Mouse (Mus musculus) forebrain, embryonic 14.5 days (tissue): ENCODE measurements around the gene Olfr1048. TPM values are rescaled to one million over a fixed set of nuclear protein-coding genes. Genes with fewer than 3 reads are reported as not detected.
"Not testable (repeated sequence)": the region's sequence is repeated elsewhere in the genome, so short reads cannot be mapped to it uniquely, and the experiment has no call there.

Experiments used
- ATAC-seq: fragments of 200-750 bp; cut with Nextera tagmentation; 2 replicates; pipeline ENCODE4 v1.8.0; 2017; ENCODE audit warnings: mild to moderate bottlenecking, moderate library complexity
- DNase-seq: peaks from one replicate; pipeline ENCODE4 v3.0.0-alpha.2; 2015; ENCODE audit warnings: low spot score
- H3K27ac ChIP-seq: fragments of 300-500 bp; sonication (generic); 2 replicates; pipeline ENCODE4 v1.5.1; 2014; ENCODE audit warnings: low read depth, mild to moderate bottlenecking, control low read depth, low read length, moderate library complexity
- H3K27me3 ChIP-seq: fragments of 300-500 bp; sonication (generic); replicated peaks from 2 replicates; pipeline ENCODE4 v1.6.1; 2014; ENCODE audit warnings: low read length, control low read depth, mixed read lengths; ENCODE audit not compliant: control insufficient read depth, insufficient read depth
- H3K36me3 ChIP-seq: fragments of 300-500 bp; sonication (generic); 2 replicates; pipeline ENCODE4 v1.6.1; 2014; ENCODE audit warnings: low read length, control low read depth; ENCODE audit not compliant: control insufficient read depth, insufficient read depth
- H3K4me1 ChIP-seq: fragments of 300-500 bp; sonication (generic); 2 replicates; pipeline ENCODE4 v1.6.1; 2014; ENCODE audit warnings: antibody characterized with exemption, low read length, control low read depth; ENCODE audit not compliant: control insufficient read depth, insufficient read depth
- H3K4me2 ChIP-seq: fragments of 300-500 bp; sonication (generic); 2 replicates; pipeline ENCODE4 v1.6.1; 2014; ENCODE audit warnings: mild to moderate bottlenecking, control low read depth, low read length
- H3K4me3 ChIP-seq: fragments of 300-500 bp; sonication (generic); 2 replicates; pipeline ENCODE4 v1.5.1; 2014; ENCODE audit warnings: low read depth, low read length, control low read depth
- H3K9ac ChIP-seq: fragments of 300-500 bp; sonication (generic); 2 replicates; pipeline ENCODE4 v1.6.1; 2014; ENCODE audit warnings: mild to moderate bottlenecking, low read length, control low read depth, moderate library complexity
- H3K9me3 ChIP-seq: fragments of 300-500 bp; sonication (generic); replicated peaks from 2 replicates; pipeline ENCODE4 v1.6.1; 2016; ENCODE audit warnings: low read length, control low read depth, mixed read lengths; ENCODE audit not compliant: control insufficient read depth
- WGBS: fragments of 180-500 bp; shearing (Covaris S2); extraction: QIAGEN DNeasy Blood & Tissue Kit; methylation state at CpG from one replicate; pipeline ENCODE4 v1.1.7; 2014; 5-methylcytosine and 5-hydroxymethylcytosine counted together
- polyA plus RNA-seq: library from polyadenylated mRNA; unstranded; fragments of >200 nt; fragmentation: Nextera tagmentation; extraction: Ambion mirVana; gene quantifications from 2 replicates; pipeline ENCODE4 v1.2.1, GENCODE M21; 2014

Olfr1048 gene
- polyA plus RNA-seq = not detected in 2 replicates

DNA sequence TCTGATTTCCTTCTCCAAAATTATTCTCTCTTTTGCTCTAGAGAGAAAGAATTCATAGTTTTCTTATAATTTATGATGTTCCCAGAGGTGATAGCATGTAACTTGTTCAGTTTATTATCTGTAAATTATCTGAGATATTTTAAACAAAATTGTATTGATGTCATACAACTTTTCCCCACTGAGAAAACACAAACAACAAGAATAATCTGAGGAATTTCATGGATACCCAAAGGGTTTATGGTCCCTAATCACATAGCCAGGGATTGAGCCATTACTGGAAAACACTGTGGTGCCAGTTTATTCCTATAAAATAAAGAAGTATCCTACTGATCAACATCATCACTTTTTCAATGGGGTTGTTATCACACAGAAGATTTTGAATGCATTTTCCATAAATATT is at the start of gene Olfr1048:
Gene Olfr1048 (minus strand): TSS at position 101 of the 400 bp plus-strand sequence.
- no peaks in the 10 kb centered on the region for H3K9me3 ChIP-seq
- H3K9ac ChIP-seq = no peak within 1 kb of the TSS
- no peak for ATAC-seq
- H3K27me3 ChIP-seq = no peaks in the 10 kb centered on the region
- no peak within 1 kb of the TSS for H3K4me3 ChIP-seq
- no peak within 1 kb of the TSS for H3K27ac ChIP-seq
- H3K4me2 ChIP-seq = no peak within 1 kb of the TSS
- H3K4me1 ChIP-seq = no peaks in the 10 kb centered on the region
- no peak for DNase-seq
- H3K36me3 ChIP-seq = no peaks in the 10 kb centered on the region

GRCm38 (mm10) chr2:86278988-86279387 is 38.9 kb upstream of the Olfr1048 start, which contains the start of gene Olfr1051:
Gene Olfr1051, minus strand, starts transcription at chr2:86279088.
- not testable (repeated sequence) for H3K4me3 ChIP-seq, H3K4me1 ChIP-seq, H3K9ac ChIP-seq, ATAC-seq, H3K27ac ChIP-seq, H3K9me3 ChIP-seq, H3K4me2 ChIP-seq, H3K36me3 ChIP-seq, DNase-seq, H3K27me3 ChIP-seq

DNA sequence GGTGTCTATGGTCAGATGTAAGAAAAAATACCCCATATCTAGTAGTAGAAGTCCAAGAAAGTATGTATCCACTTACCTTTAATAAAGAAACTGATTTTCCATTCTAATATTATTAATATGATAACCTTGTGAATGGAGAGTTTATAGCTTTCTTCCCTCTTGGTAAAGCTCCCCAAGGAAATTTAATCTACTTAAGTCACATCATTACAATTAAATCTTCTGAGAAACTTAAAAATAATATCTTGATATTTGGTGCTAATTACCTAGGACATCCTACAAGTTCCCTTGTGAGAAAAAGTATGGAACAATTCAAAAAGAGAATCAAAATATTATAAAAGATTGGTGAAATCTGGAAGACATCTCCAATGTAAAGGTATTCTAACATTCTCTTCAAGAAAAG is 18.1 kb upstream of the Olfr1048 start, which contains the start of gene Olfr1049:
Gene Olfr1049 (minus strand): TSS at position 101 of the 400 bp plus-strand sequence.
- H3K27ac ChIP-seq, H3K27me3 ChIP-seq, ATAC-seq, H3K4me1 ChIP-seq, H3K9me3 ChIP-seq, DNase-seq, H3K36me3 ChIP-seq, H3K4me3 ChIP-seq, H3K4me2 ChIP-seq, H3K9ac ChIP-seq: not testable (repeated sequence)

GRCm38 (mm10) chr2:86231301-86231700 is 8.8 kb downstream of the Olfr1048 start, which contains the start of gene Olfr1047:
Gene Olfr1047, minus strand, starts transcription at chr2:86231401.
- Histone ChIP-seq H3K27ac (no peak within 1 kb of the TSS), H3K9ac (no peak within 1 kb of the TSS), H3K9me3 (no peaks in the 10 kb centered on the region), H3K27me3 (no peaks in the 10 kb centered on the region), H3K36me3 (no peaks in the 10 kb centered on the region), H3K4me3 (no peak within 1 kb of the TSS), H3K4me2 (no peak within 1 kb of the TSS), H3K4me1 (no peaks in the 10 kb centered on the region)
- ATAC-seq = no peak
- no peak for DNase-seq
- WGBS = 96% methylated on average over 1 of the region's 1 CpGs

- WGBS = 77% methylated on average over 2 of the region's 2 CpGs
- no peak within 1 kb of the TSS for H3K9ac ChIP-seq
These were observed 20.9 kb downstream of the Olfr1048 start, which contains the start of gene Olfr1046 for GRCm38 (mm10) chr2:86219214-86219613. Gene Olfr1046, minus strand, starts transcription at chr2:86219314.

GRCm38 (mm10) chr2:86202909-86203308 is 37.2 kb downstream of the Olfr1048 start, which contains the start of gene Olfr1045:
Gene Olfr1045, minus strand, starts transcription at chr2:86203009.
- Histone ChIP-seq H3K9me3 (no peaks in the 10 kb centered on the region), H3K27me3 (no peaks in the 10 kb centered on the region), H3K4me3 (no peak within 1 kb of the TSS), H3K27ac (no peak within 1 kb of the TSS), H3K9ac (no peak within 1 kb of the TSS), H3K4me2 (no peak within 1 kb of the TSS), H3K4me1 (no peaks in the 10 kb centered on the region), H3K36me3 (no peaks in the 10 kb centered on the region)
- no peak for ATAC-seq
- no peak for DNase-seq

More at GRCm38 (mm10) chr2:86219214-86219613, 20.9 kb downstream of the Olfr1048 start, which contains the start of gene Olfr1046:
- Histone ChIP-seq H3K4me1 (no peaks in the 10 kb centered on the region), H3K4me3 (no peak within 1 kb of the TSS), H3K27me3 (no peaks in the 10 kb centered on the region), H3K36me3 (no peaks in the 10 kb centered on the region), H3K4me2 (no peak within 1 kb of the TSS), H3K27ac (no peak within 1 kb of the TSS), H3K9me3 (no peaks in the 10 kb centered on the region)
- DNase-seq (no peak), ATAC-seq (no peak)

DNA sequence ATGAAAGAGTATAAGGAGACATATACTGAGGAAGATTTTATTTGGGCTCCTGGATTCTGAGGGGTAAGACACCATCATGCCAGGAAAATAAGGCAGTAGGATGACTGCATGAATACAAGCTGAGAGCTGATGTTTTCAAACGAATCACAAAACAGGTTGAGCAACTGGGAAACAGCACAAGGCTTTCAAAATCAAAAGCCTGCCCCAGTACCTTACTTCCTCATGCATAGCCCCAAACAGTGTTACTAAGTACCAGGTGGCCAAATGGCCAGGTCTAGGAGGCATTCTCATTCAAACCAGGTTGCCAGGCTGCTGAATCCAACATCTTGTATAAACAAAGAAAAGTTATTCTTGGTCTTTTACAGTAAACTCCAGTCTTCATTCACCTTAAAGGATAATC is 44.2 kb downstream of the Olfr1048 start:
- no peaks in the 10 kb centered on the region for H3K27me3 ChIP-seq
- ATAC-seq (no peak), DNase-seq (no peak)
- H3K4me3 ChIP-seq = no peak overlapping the region
- no peak overlapping the region for H3K9ac ChIP-seq
- no peak overlapping the region for H3K4me2 ChIP-seq
- no peaks in the 10 kb centered on the region for H3K9me3 ChIP-seq
- no peaks in the 10 kb centered on the region for H3K36me3 ChIP-seq
- 63% methylated on average over 1 of the region's 1 CpGs for WGBS
- no peaks in the 10 kb centered on the region for H3K4me1 ChIP-seq
- H3K27ac ChIP-seq = no peak overlapping the region

- DNase-seq (no peak), ATAC-seq (no peak)
- Histone ChIP-seq H3K4me3 (no peak within 1 kb of the TSS), H3K27me3 (no peaks in the 10 kb centered on the region), H3K27ac (no peak within 1 kb of the TSS), H3K36me3 (no peaks in the 10 kb centered on the region), H3K9ac (no peak within 1 kb of the TSS), H3K4me2 (no peak within 1 kb of the TSS), H3K4me1 (no peaks in the 10 kb centered on the region), H3K9me3 (no peaks in the 10 kb centered on the region)
These were observed 54.5 kb downstream of the Olfr1048 start, which contains the start of gene Olfr52 for GRCm38 (mm10) chr2:86185583-86185982. Gene Olfr52, minus strand, starts transcription at chr2:86185683.
